Mouse (Mus musculus) limb, embryonic 13.5 days (tissue): ENCODE measurements around the gene Tlcd2. TPM values are rescaled to one million over a fixed set of nuclear protein-coding genes. Genes with fewer than 3 reads are reported as not detected.

ENCODE experiments used
- ATAC-seq: fragments of 200-750 bp; cut with Nextera tagmentation; 2 replicates; pipeline ENCODE4 v1.8.0; 2017; ENCODE audit warnings: low read depth, moderate number of reproducible peaks, moderate TSS enrichment; ENCODE audit not compliant: low FRiP score
- H3K27ac ChIP-seq: fragments of 300-500 bp; sonication (generic); 2 replicates; pipeline ENCODE4 v1.5.1; 2015; ENCODE audit warnings: inconsistent platforms, mild to moderate bottlenecking, moderate library complexity
- H3K27me3 ChIP-seq: fragments of 300-500 bp; sonication (generic); 2 replicates; pipeline ENCODE4 v1.6.1; 2015; ENCODE audit warnings: mild to moderate bottlenecking, inconsistent platforms
- H3K36me3 ChIP-seq: fragments of 300-500 bp; sonication (generic); 2 replicates; pipeline ENCODE4 v1.6.1; 2015; ENCODE audit warnings: inconsistent platforms, mild to moderate bottlenecking, moderate library complexity
- H3K4me1 ChIP-seq: fragments of 300-500 bp; sonication (generic); 2 replicates; pipeline ENCODE4 v1.6.1; 2015; ENCODE audit warnings: inconsistent platforms
- H3K4me2 ChIP-seq: fragments of 300-500 bp; sonication (generic); replicated peaks from 2 replicates; pipeline ENCODE4 v1.6.1; 2015; ENCODE audit warnings: inconsistent platforms, mild to moderate bottlenecking, moderate library complexity
- H3K4me3 ChIP-seq: fragments of 300-500 bp; sonication (generic); 2 replicates; pipeline ENCODE4 v1.5.1; 2015; ENCODE audit warnings: moderate library complexity, mild to moderate bottlenecking, inconsistent platforms
- H3K9ac ChIP-seq: fragments of 300-500 bp; sonication (generic); 2 replicates; pipeline ENCODE4 v1.6.1; 2015; ENCODE audit warnings: mild to moderate bottlenecking, inconsistent platforms
- H3K9me3 ChIP-seq: fragments of 300-500 bp; sonication (generic); 2 replicates; pipeline ENCODE4 v1.6.1; 2016; ENCODE audit warnings: inconsistent platforms
- WGBS: fragments of 180-500 bp; shearing (Covaris S2); methylation state at CpG from one replicate; pipeline ENCODE4 v1.1.7; 2015; 5-methylcytosine and 5-hydroxymethylcytosine counted together
- polyA plus RNA-seq: library from polyadenylated mRNA; unstranded; fragments of >200 nt; fragmentation: Nextera tagmentation; extraction: Ambion mirVana; gene quantifications from 2 replicates; pipeline ENCODE4 v1.2.1, GENCODE M21; 2015

Tlcd2 gene
- polyA plus RNA-seq, 1 experiment from 2014 or later, result 26.4 TPM

DNA sequence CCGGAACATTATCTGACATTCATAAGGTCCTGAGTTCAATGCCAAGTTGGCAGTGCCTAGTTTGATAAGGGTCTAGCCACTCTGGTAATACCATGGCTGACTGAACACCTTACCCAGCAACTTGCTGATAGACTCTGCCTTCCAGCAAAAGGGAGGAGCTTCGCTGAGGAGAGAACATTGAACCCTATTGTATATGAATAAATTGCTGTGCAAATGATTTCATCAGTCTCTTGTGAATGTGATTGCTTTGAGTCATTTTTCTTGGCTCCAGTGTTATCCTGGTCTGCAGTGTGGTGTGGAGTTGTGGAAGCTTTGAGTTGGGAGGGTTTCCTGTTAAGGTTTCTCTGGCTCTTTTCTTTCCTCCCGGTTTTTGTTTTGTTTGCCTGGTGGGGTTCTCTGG lies 9.2 kb downstream of the Tlcd2 start:
- 87% methylated on average over 3 of the region's 3 CpGs for WGBS

GRCm38 (mm10) chr11:75472469-75473081 lies 11.1 kb downstream of the Tlcd2 start:
- H3K9ac ChIP-seq, result no peak overlapping the region
- H3K9me3 ChIP-seq, result no peaks in the 10 kb centered on the region
- H3K36me3 ChIP-seq, result no peaks in the 10 kb centered on the region
- no peak for ATAC-seq
- peaks cover 2% of the 10 kb centered on the region; the same call in 1 of the 2 replicates for H3K27me3 ChIP-seq
- H3K4me1 ChIP-seq, result peaks cover 12% of the 10 kb centered on the region
- 85% methylated on average over 11 of the region's 11 CpGs for WGBS
- no peak overlapping the region for H3K27ac ChIP-seq
- H3K4me3 ChIP-seq, result no peak overlapping the region
- H3K4me2 ChIP-seq, result no peak overlapping the region

More for the DNA sequence above, 9.2 kb downstream of the Tlcd2 start:
- Histone ChIP-seq H3K4me3 (no peak overlapping the region), H3K4me2 (no peak overlapping the region), H3K4me1 (peaks cover 12% of the 10 kb centered on the region), H3K9ac (no peak overlapping the region), H3K27ac (no peak overlapping the region), H3K9me3 (peaks cover 4% of the 10 kb centered on the region; the same call in 1 of the 2 replicates), H3K36me3 (peaks cover 2% of the 10 kb centered on the region; the same call in 1 of the 2 replicates), H3K27me3 (peaks cover 2% of the 10 kb centered on the region; the same call in 1 of the 2 replicates)
- no peak for ATAC-seq

DNA sequence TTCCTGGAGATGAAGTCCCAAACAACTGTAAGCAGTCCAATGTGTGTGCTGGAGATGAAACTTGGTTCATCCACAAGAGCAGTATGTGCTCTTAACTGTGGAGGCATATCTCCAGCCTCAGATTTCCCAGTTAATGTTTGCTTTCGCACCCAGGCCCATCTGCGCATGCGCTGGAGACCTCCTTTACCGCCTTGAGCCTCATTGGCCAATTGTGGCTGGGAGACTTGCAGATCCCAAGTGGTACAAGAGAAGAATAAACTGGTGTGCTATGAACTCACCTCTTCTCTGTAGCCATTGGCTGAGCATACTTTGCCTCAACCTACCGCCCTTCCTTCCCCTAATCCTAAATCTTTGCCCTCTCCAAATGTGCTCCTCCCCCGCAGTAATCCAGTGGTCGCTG lies 11.9 kb downstream of the Tlcd2 start:
- Histone ChIP-seq H3K4me3 (no peak overlapping the region), H3K27ac (no peak overlapping the region), H3K36me3 (no peaks in the 10 kb centered on the region), H3K4me2 (no peak overlapping the region), H3K4me1 (peaks cover 6% of the 10 kb centered on the region), H3K9me3 (no peaks in the 10 kb centered on the region), H3K27me3 (peaks cover 2% of the 10 kb centered on the region; the same call in 1 of the 2 replicates), H3K9ac (no peak overlapping the region)
- no peak for ATAC-seq
- 72% methylated on average over 7 of the region's 7 CpGs for WGBS

DNA sequence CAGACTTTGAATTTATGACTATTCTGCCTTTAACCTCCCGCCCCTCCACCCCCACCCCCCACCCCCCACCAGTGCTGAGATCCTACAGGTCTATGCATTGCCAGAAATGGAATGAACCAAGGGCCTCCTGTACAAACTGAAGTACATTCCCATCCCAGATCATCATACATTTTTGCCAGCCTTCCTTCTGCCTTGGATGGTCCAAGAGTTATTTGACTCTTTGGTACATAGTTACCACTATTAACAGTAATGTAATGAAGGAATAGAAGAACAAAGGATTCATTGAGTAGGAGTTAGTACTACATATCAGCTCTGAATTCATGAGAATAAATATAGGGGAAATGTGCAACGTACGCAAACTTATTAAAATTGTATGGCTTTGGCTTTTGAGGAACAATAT lies 24.7 kb downstream of the Tlcd2 start:
- Histone ChIP-seq H3K36me3 (peaks cover 32% of the 10 kb centered on the region), H3K27ac (no peak overlapping the region), H3K4me3 (peak overlapping the region; percentile 99), H3K9me3 (no peaks in the 10 kb centered on the region), H3K4me1 (peaks cover 19% of the 10 kb centered on the region), H3K27me3 (peaks cover 6% of the 10 kb centered on the region; the same call in 1 of the 2 replicates), H3K9ac (no peak overlapping the region), H3K4me2 (peak overlapping the region; percentile 44)
- 0 out of 2 replicates have a peak, but pooled peaks have one; percentile 9 for ATAC-seq
- 24% methylated on average over 3 of the region's 3 CpGs for WGBS

DNA sequence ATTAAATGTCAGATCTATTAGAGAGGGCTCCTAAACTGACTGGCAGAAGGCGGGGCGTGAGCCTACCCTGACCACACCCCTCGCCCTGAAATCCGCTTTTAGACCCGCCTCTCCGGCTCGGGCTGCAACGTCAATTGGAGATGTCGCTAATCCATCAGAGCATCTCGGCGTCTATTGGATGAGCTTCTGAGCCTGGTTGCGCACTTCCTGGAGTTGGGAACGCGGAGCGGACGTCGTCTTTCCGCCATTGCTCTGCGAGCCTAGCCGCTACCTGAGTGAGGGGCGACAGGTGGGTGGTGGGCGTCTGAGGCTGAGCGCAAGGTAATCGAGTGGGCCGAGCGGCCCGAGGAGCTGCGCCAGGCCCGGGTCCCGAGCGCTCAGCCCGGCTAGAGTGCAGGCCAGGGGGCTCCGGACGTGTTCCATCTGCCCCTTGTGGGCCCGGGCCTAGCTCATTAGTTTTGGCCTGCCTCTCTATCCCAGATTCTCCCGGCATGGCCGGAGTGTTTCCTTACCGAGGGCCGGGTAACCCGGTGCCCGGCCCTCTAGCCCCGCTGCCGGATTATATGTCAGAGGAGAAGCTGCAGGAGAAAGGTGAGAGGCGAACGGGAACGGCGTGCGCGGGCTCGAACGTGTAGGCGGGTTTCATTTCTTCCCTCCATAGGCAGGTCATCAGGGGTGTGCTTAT lies 25.2 kb downstream of the Tlcd2 start, which contains the start of gene Prpf8:
Gene Prpf8, plus strand, starts transcription at position 216 of the 685 bp plus-strand sequence.
- Histone ChIP-seq H3K9me3 (no peaks in the 10 kb centered on the region), H3K4me1 (peaks cover 19% of the 10 kb centered on the region), H3K27ac (peak within 1 kb of the TSS; percentile 78; the same call in 1 of the 2 replicates), H3K4me3 (peak within 1 kb of the TSS; percentile 99), H3K36me3 (peaks cover 37% of the 10 kb centered on the region), H3K27me3 (peaks cover 6% of the 10 kb centered on the region; the same call in 1 of the 2 replicates), H3K9ac (peak within 1 kb of the TSS; percentile 98), H3K4me2 (peak within 1 kb of the TSS; percentile 94)
- peak; percentile 100 for ATAC-seq
- under 1% methylated on average over 52 of the region's 52 CpGs for WGBS

DNA sequence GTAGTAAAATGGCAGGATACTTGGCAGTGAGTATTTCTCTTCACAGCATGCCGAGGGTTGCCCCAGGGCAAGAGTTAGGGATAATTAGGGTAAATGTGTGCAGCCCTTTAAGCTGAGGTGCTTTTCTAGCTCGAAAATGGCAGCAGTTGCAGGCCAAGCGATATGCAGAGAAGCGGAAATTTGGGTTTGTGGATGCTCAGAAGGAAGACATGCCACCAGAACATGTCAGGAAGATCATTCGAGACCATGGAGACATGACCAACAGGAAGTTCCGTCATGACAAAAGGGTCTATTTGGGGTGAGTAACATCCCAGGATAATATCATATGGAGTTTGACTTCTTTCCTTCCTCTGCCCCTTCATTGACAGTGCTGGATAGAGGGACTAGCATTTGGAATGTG lies 26.0 kb downstream of the Tlcd2 start:
- Histone ChIP-seq H3K9me3 (no peaks in the 10 kb centered on the region), H3K36me3 (peaks cover 45% of the 10 kb centered on the region), H3K4me3 (peak overlapping the region; percentile 99), H3K27me3 (peaks cover 6% of the 10 kb centered on the region; the same call in 1 of the 2 replicates), H3K4me2 (peak overlapping the region; percentile 94), H3K27ac (0 out of 2 replicates have a peak overlapping the region, but pooled peaks have one; percentile 78), H3K9ac (peak overlapping the region; percentile 98), H3K4me1 (peaks cover 19% of the 10 kb centered on the region)
- WGBS, result 34% methylated on average over 6 of the region's 6 CpGs
- ATAC-seq, result no peak

- H3K4me2 ChIP-seq, result no peak overlapping the region
- no peak overlapping the region for H3K27ac ChIP-seq
- 93% methylated on average over 10 of the region's 10 CpGs for WGBS
- no peaks in the 10 kb centered on the region for H3K9me3 ChIP-seq
- no peaks in the 10 kb centered on the region for H3K4me1 ChIP-seq
- H3K27me3 ChIP-seq, result no peaks in the 10 kb centered on the region
- no peak overlapping the region for H3K4me3 ChIP-seq
- no peak for ATAC-seq
- peaks cover 100% of the 10 kb centered on the region for H3K36me3 ChIP-seq
- no peak overlapping the region for H3K9ac ChIP-seq
Observed at GRCm38 (mm10) chr11:75494296-75495049, 33.0 kb downstream of the Tlcd2 start.

- ATAC-seq, result no peak
- no peak overlapping the region for H3K9ac ChIP-seq
- H3K36me3 ChIP-seq, result peaks cover 100% of the 10 kb centered on the region
- no peaks in the 10 kb centered on the region for H3K9me3 ChIP-seq
- no peak overlapping the region for H3K27ac ChIP-seq
- H3K27me3 ChIP-seq, result no peaks in the 10 kb centered on the region
- no peak overlapping the region for H3K4me2 ChIP-seq
- no peaks in the 10 kb centered on the region for H3K4me1 ChIP-seq
- no peak overlapping the region for H3K4me3 ChIP-seq
- 91% methylated on average over 1 of the region's 1 CpGs for WGBS
Observed at GRCm38 (mm10) chr11:75498126-75498525, 36.6 kb downstream of the Tlcd2 start.

DNA sequence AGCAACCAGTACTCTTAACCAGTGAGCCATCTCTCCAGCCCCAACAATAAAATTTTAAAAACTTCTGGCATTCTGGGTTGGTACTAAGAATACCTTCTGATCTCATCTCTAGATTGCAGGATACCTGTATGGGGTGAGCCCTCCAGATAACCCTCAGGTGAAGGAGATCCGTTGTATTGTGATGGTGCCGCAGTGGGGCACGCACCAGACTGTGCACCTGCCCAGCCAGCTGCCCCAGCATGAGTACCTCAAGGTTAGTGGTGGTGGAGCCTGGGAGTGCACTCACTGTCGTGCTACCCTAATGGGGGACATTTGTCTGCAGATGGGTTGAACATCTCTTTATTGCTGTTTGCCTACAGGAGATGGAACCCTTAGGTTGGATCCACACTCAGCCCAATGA lies 46.6 kb downstream of the Tlcd2 start:
- H3K4me2 ChIP-seq, result no peak overlapping the region
- H3K27me3 ChIP-seq, result no peaks in the 10 kb centered on the region
- no peak overlapping the region for H3K9ac ChIP-seq
- no peak overlapping the region for H3K4me3 ChIP-seq
- H3K4me1 ChIP-seq, result peaks cover 25% of the 10 kb centered on the region
- peaks cover 65% of the 10 kb centered on the region for H3K36me3 ChIP-seq
- H3K27ac ChIP-seq, result no peak overlapping the region
- no peaks in the 10 kb centered on the region for H3K9me3 ChIP-seq
- no peak for ATAC-seq
- WGBS, result 93% methylated on average over 4 of the region's 4 CpGs

- H3K4me2 ChIP-seq, result no peak overlapping the region
- no peak overlapping the region for H3K27ac ChIP-seq
- no peak overlapping the region for H3K9ac ChIP-seq
- ATAC-seq, result no peak
- peaks cover 57% of the 10 kb centered on the region for H3K36me3 ChIP-seq
- no peaks in the 10 kb centered on the region for H3K9me3 ChIP-seq
- H3K4me3 ChIP-seq, result no peak overlapping the region
- H3K27me3 ChIP-seq, result no peaks in the 10 kb centered on the region
- peaks cover 26% of the 10 kb centered on the region for H3K4me1 ChIP-seq
- WGBS, result 47% methylated on average over 8 of the region's 8 CpGs
Observed at GRCm38 (mm10) chr11:75508904-75509303, 47.4 kb downstream of the Tlcd2 start.

GRCm38 (mm10) chr11:75509741-75510626 lies 48.5 kb downstream of the Tlcd2 start, which contains the start of gene Rilp:
Rilp (plus strand) TSS chr11:75510094.
- Histone ChIP-seq H3K27ac (peak within 1 kb of the TSS; percentile 29; the same call in 1 of the 2 replicates), H3K4me3 (peak within 1 kb of the TSS; percentile 53), H3K36me3 (peaks cover 46% of the 10 kb centered on the region), H3K4me1 (peaks cover 33% of the 10 kb centered on the region), H3K9me3 (no peaks in the 10 kb centered on the region), H3K4me2 (peak within 1 kb of the TSS; percentile 84), H3K27me3 (no peaks in the 10 kb centered on the region), H3K9ac (peak within 1 kb of the TSS; percentile 76)
- peak; percentile 74 for ATAC-seq
- WGBS, result 3% methylated on average over 43 of the region's 43 CpGs
